Mouse (Mus musculus): ENCODE measurements around the gene Auts2. TPM values are rescaled to one million over a fixed set of nuclear protein-coding genes. Genes with fewer than 3 reads are reported as not detected.

Auts2 gene
- polyA plus RNA-seq, 1 experiment from 2014 or later, result 30.4 TPM

- 95% methylated on average over 3 of the region's 3 CpGs for WGBS
- no peaks in the 10 kb centered on the region for H3K27me3 ChIP-seq (replicated peaks; ENCODE audit: control insufficient read depth, insufficient read depth, low read length)
These were observed 93.1 kb downstream of the Auts2 start for GRCm38 (mm10) chr5:132450071-132450470.

GRCm38 (mm10) chr5:132448401-132449066, 94.6 kb downstream of the Auts2 start:
- Histone ChIP-seq H3K9ac (ENCODE audit: low read length) (no peak overlapping the region), H3K4me2 (ENCODE audit: low read length) (no peak overlapping the region), H3K27ac (ENCODE audit: low read depth) (no peak overlapping the region), H3K4me1 (replicated peaks; ENCODE audit: control insufficient read depth, insufficient read depth, low read length) (peaks cover 8% of the 10 kb centered on the region; the same call in 1 of the 2 replicates), H3K4me3 (ENCODE audit: low read depth, low read length) (no peak overlapping the region), H3K36me3 (ENCODE audit: control insufficient read depth, insufficient read depth, low read length) (no peaks in the 10 kb centered on the region), H3K9me3 (ENCODE audit: control insufficient read depth, low read length) (no peaks in the 10 kb centered on the region), H3K27me3 (replicated peaks; ENCODE audit: control insufficient read depth, insufficient read depth, low read length) (no peaks in the 10 kb centered on the region)
- no peak for ATAC-seq (replicated peaks; ENCODE audit: low FRiP score, low TSS enrichment, low read depth)
- WGBS, result 68% methylated on average over 6 of the region's 6 CpGs
- no peak for DNase-seq (ENCODE audit: low spot score)

More at GRCm38 (mm10) chr5:132450071-132450470, 93.1 kb downstream of the Auts2 start:
- H3K9ac ChIP-seq (ENCODE audit: low read length), result no peak overlapping the region
- ATAC-seq (replicated peaks; ENCODE audit: low FRiP score, low TSS enrichment, low read depth), result no peak
- no peak overlapping the region for H3K27ac ChIP-seq (ENCODE audit: low read depth)
- H3K9me3 ChIP-seq (ENCODE audit: control insufficient read depth, low read length), result no peaks in the 10 kb centered on the region
- no peak for DNase-seq (ENCODE audit: low spot score)
- no peak overlapping the region for H3K4me2 ChIP-seq (ENCODE audit: low read length)
- H3K4me1 ChIP-seq (replicated peaks; ENCODE audit: control insufficient read depth, insufficient read depth, low read length), result peaks cover 8% of the 10 kb centered on the region; the same call in 1 of the 2 replicates
- no peaks in the 10 kb centered on the region for H3K36me3 ChIP-seq (ENCODE audit: control insufficient read depth, insufficient read depth, low read length)
- no peak overlapping the region for H3K4me3 ChIP-seq (ENCODE audit: low read depth, low read length)

- DNase-seq (ENCODE audit: low spot score) (no peak), ATAC-seq (replicated peaks; ENCODE audit: low FRiP score, low TSS enrichment, low read depth) (no peak)
- H3K4me3 ChIP-seq (ENCODE audit: low read depth, low read length), result no peak overlapping the region
- 86% methylated on average over 4 of the region's 4 CpGs for WGBS
- no peak overlapping the region for H3K27ac ChIP-seq (ENCODE audit: low read depth)
- no peaks in the 10 kb centered on the region for H3K36me3 ChIP-seq (ENCODE audit: control insufficient read depth, insufficient read depth, low read length)
- H3K9me3 ChIP-seq (ENCODE audit: control insufficient read depth, low read length), result no peaks in the 10 kb centered on the region
- no peaks in the 10 kb centered on the region for H3K27me3 ChIP-seq (replicated peaks; ENCODE audit: control insufficient read depth, insufficient read depth, low read length)
- H3K9ac ChIP-seq (ENCODE audit: low read length), result no peak overlapping the region
- no peak overlapping the region for H3K4me2 ChIP-seq (ENCODE audit: low read length)
- H3K4me1 ChIP-seq (replicated peaks; ENCODE audit: control insufficient read depth, insufficient read depth, low read length), result peaks cover 5% of the 10 kb centered on the region; the same call in 1 of the 2 replicates
These were observed 97.8 kb downstream of the Auts2 start for GRCm38 (mm10) chr5:132445213-132445954.

GRCm38 (mm10) chr5:132442948-132443347, 100.2 kb downstream of the Auts2 start:
- Histone ChIP-seq H3K9me3 (ENCODE audit: control insufficient read depth, low read length) (no peaks in the 10 kb centered on the region), H3K27ac (ENCODE audit: low read depth) (no peak overlapping the region)

GRCm38 (mm10) chr5:132438414-132438813, 104.7 kb downstream of the Auts2 start:
- Histone ChIP-seq H3K4me3 (ENCODE audit: low read depth, low read length) (no peak overlapping the region), H3K27me3 (replicated peaks; ENCODE audit: control insufficient read depth, insufficient read depth, low read length) (no peaks in the 10 kb centered on the region), H3K27ac (ENCODE audit: low read depth) (no peak overlapping the region), H3K4me1 (replicated peaks; ENCODE audit: control insufficient read depth, insufficient read depth, low read length) (peaks cover 10% of the 10 kb centered on the region), H3K9ac (ENCODE audit: low read length) (no peak overlapping the region), H3K4me2 (ENCODE audit: low read length) (no peak overlapping the region), H3K36me3 (ENCODE audit: control insufficient read depth, insufficient read depth, low read length) (no peaks in the 10 kb centered on the region), H3K9me3 (ENCODE audit: control insufficient read depth, low read length) (no peaks in the 10 kb centered on the region)
- ATAC-seq (replicated peaks; ENCODE audit: low FRiP score, low TSS enrichment, low read depth) (no peak), DNase-seq (ENCODE audit: low spot score) (no peak)
- 40% methylated on average over 4 of the region's 4 CpGs for WGBS

More at GRCm38 (mm10) chr5:132442948-132443347, 100.2 kb downstream of the Auts2 start:
- Histone ChIP-seq H3K36me3 (ENCODE audit: control insufficient read depth, insufficient read depth, low read length) (no peaks in the 10 kb centered on the region), H3K4me3 (ENCODE audit: low read depth, low read length) (no peak overlapping the region), H3K4me1 (replicated peaks; ENCODE audit: control insufficient read depth, insufficient read depth, low read length) (peaks cover 7% of the 10 kb centered on the region; the same call in 1 of the 2 replicates), H3K9ac (ENCODE audit: low read length) (no peak overlapping the region), H3K4me2 (ENCODE audit: low read length) (no peak overlapping the region), H3K27me3 (replicated peaks; ENCODE audit: control insufficient read depth, insufficient read depth, low read length) (no peaks in the 10 kb centered on the region)
- ATAC-seq (replicated peaks; ENCODE audit: low FRiP score, low TSS enrichment, low read depth) (no peak), DNase-seq (ENCODE audit: low spot score) (no peak)
- WGBS, result 76% methylated on average over 4 of the region's 4 CpGs

- no peak overlapping the region for H3K4me2 ChIP-seq (ENCODE audit: low read length)
- no peak overlapping the region for H3K9ac ChIP-seq (ENCODE audit: low read length)
- H3K9me3 ChIP-seq (ENCODE audit: control insufficient read depth, low read length), result no peaks in the 10 kb centered on the region
- no peaks in the 10 kb centered on the region for H3K27me3 ChIP-seq (replicated peaks; ENCODE audit: control insufficient read depth, insufficient read depth, low read length)
- no peak overlapping the region for H3K27ac ChIP-seq (ENCODE audit: low read depth)
- DNase-seq (ENCODE audit: low spot score), result no peak
- no peak overlapping the region for H3K4me3 ChIP-seq (ENCODE audit: low read depth, low read length)
- no peaks in the 10 kb centered on the region for H3K36me3 ChIP-seq (ENCODE audit: control insufficient read depth, insufficient read depth, low read length)
- WGBS, result 43% methylated on average over 8 of the region's 8 CpGs
- peaks cover 10% of the 10 kb centered on the region for H3K4me1 ChIP-seq (replicated peaks; ENCODE audit: control insufficient read depth, insufficient read depth, low read length)
- ATAC-seq (replicated peaks; ENCODE audit: low FRiP score, low TSS enrichment, low read depth), result no peak
These were observed 105.2 kb downstream of the Auts2 start for GRCm38 (mm10) chr5:132437994-132438393.

- H3K27me3 ChIP-seq (replicated peaks; ENCODE audit: control insufficient read depth, insufficient read depth, low read length), result no peaks in the 10 kb centered on the region
- H3K36me3 ChIP-seq (ENCODE audit: control insufficient read depth, insufficient read depth, low read length), result no peaks in the 10 kb centered on the region
- no peaks in the 10 kb centered on the region for H3K9me3 ChIP-seq (ENCODE audit: control insufficient read depth, low read length)
- 84% methylated on average over 8 of the region's 8 CpGs for WGBS
- ATAC-seq (replicated peaks; ENCODE audit: low FRiP score, low TSS enrichment, low read depth), result no peak
- H3K4me3 ChIP-seq (ENCODE audit: low read depth, low read length), result no peak overlapping the region
- no peak overlapping the region for H3K27ac ChIP-seq (ENCODE audit: low read depth)
- no peak overlapping the region for H3K4me2 ChIP-seq (ENCODE audit: low read length)
- H3K9ac ChIP-seq (ENCODE audit: low read length), result no peak overlapping the region
- no peak for DNase-seq (ENCODE audit: low spot score)
- H3K4me1 ChIP-seq (replicated peaks; ENCODE audit: control insufficient read depth, insufficient read depth, low read length), result peaks cover 10% of the 10 kb centered on the region
These were observed 105.7 kb downstream of the Auts2 start for GRCm38 (mm10) chr5:132437478-132437877.

- no peak for DNase-seq (ENCODE audit: low spot score)
- ATAC-seq (replicated peaks; ENCODE audit: low FRiP score, low TSS enrichment, low read depth), result no peak
- H3K4me2 ChIP-seq (ENCODE audit: low read length), result no peak overlapping the region
- no peak overlapping the region for H3K4me3 ChIP-seq (ENCODE audit: low read depth, low read length)
- peaks cover 10% of the 10 kb centered on the region for H3K4me1 ChIP-seq (replicated peaks; ENCODE audit: control insufficient read depth, insufficient read depth, low read length)
- H3K9ac ChIP-seq (ENCODE audit: low read length), result no peak overlapping the region
- 48% methylated on average over 1 of the region's 1 CpGs for WGBS
- no peaks in the 10 kb centered on the region for H3K9me3 ChIP-seq (ENCODE audit: control insufficient read depth, low read length)
- no peaks in the 10 kb centered on the region for H3K36me3 ChIP-seq (ENCODE audit: control insufficient read depth, insufficient read depth, low read length)
- no peak overlapping the region for H3K27ac ChIP-seq (ENCODE audit: low read depth)
- no peaks in the 10 kb centered on the region for H3K27me3 ChIP-seq (replicated peaks; ENCODE audit: control insufficient read depth, insufficient read depth, low read length)
These were observed 106.2 kb downstream of the Auts2 start for GRCm38 (mm10) chr5:132436901-132437300.
